Mouse (Mus musculus) bone marrow macrophage, adult 2 months (primary cell): ENCODE measurements around the gene Ppp1r21.

ENCODE experiments used
- CTCF ChIP-seq: IDR thresholded peaks from 2 replicates; pipeline ENCODE4 v1.5.1; 2012; ENCODE audit warnings: low read depth, mild to moderate bottlenecking, low read length, moderate library complexity
- POLR2A ChIP-seq: IDR thresholded peaks from 2 replicates; pipeline ENCODE4 v1.6.1; 2012; ENCODE audit warnings: mild to moderate bottlenecking, low read depth, low read length, borderline replicate concordance

- TF ChIP-seq POLR2A (no peak), CTCF (no peak)
These were observed 22.5 kb upstream of the Ppp1r21 start for GRCm38 (mm10) chr17:88507376-88507775.
